Mouse (Mus musculus) frontal cortex, postnatal 10 days (tissue): ENCODE data around the gene Timeless.
"Not testable (repeated sequence)": the region's sequence is repeated elsewhere in the genome, so short reads cannot be mapped to it uniquely, and the experiment has no call there.

Source experiments
- DNase-seq, 2 experiments: peaks; one replicate each; pipeline ENCODE4 v3.0.0; 2022; ENCODE audit warnings: low spot score in 2 of 2, mixed read lengths in 1 of 2

Gene Timeless

DNA sequence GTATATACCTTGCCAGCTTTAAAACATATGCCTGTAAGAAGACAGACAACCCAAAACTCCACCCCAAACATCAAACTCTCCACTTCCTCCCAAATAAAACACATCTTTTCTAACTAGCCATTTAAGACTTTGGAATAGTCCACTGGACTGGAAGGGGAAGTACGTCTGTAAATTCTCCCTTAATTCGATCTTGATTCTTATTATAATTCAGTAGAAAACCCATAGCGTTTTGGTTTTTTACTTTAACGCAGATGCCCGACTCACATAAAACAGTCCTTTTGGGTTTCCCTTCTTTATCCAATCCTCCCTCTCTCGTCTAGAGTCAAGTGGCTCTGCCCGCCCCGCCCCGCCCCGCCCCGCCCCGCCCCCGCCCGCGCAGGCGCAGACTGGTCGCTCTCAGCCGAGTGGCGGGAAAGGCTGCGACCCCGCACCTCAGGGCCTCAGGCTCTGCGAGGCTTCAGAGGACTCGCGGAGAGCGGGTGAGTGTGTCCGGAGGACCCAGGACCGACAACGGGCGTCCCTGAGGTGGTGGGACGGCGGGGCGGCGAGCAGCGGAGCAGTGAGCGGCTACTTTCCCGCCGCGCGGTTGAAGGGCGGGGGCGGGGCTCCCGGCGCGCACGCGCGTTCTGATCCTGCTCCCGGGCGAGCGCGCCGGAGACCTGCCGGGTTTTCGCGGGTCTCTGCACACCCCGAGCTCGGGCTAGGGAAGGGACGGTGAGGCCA is at the start of gene Timeless:
TSS of gene Timeless (plus strand) at position 369 of the 723 bp plus-strand sequence.
- DNase-seq = peak; percentile 71 to 85

DNA sequence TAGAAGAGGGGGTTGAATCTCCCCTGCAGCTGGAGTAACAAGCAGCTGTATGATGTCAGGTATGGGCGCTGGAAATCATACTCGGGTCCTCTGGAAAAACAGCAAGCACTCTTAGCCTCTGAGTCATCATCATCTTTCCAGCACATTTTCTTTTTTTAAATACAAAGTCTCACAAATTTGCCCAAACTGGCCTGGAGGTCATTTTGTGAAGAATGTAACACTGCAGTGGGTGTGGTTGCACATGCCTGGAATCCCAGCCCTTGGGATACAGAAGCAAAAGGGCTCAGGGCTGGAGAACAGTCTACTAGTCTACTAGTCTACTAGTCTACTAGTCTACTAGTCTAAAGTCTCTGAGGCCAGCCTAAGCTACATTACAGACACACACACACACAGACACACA is 47.6 kb upstream of the Timeless start:
- DNase-seq = no peak

DNA sequence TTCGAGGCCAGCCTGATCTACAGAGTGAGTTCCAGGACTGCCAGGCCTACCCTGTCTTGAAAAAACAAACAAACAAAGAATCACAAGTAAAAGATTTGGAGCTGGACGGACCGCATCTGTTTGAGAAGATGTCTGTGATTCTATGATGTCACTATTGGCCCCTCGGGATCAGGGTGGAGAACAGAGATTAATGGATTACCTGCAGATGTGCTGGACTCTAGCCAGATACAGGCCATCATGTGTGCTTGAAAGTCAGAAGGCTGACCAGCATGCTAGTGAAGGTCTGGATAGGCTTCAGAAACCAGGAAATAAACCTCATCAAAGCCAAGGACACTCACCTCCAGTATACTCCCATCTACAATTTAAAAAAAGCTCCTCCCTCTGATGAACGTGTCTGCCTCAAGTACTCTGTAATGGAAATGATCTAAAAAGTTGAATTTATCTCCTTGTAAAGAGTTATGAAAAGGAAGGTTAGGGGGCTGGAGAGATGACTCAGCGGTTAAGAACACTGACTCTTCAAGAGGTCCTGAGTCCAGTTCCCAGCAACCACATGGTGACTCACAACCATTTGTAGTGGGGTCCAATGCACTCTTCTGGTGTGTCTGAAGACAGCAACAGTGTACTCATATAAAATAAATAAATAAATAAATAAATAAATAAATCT is 46.5 kb upstream of the Timeless start:
- no peak for DNase-seq

DNA sequence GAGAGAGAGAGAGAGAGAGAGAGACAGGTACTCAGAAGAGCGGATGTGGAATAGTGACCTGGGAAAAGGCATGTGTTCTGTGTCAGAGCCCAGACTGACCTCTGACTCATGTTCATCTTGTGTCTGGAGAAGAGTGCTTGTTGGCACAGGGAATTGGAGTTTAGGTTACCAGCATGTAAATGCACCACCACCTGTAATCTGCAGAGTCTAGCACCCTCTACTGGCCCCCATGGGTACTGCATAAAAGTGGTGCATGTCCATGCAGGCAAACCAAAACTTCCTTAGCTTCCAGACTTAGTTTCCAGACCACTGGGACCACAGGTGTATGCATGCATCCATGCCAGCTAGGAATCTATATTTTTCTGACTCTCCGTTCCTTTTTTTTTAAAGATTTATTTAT is 45.9 kb upstream of the Timeless start:
- DNase-seq = peak; percentile 34 to 58

DNA sequence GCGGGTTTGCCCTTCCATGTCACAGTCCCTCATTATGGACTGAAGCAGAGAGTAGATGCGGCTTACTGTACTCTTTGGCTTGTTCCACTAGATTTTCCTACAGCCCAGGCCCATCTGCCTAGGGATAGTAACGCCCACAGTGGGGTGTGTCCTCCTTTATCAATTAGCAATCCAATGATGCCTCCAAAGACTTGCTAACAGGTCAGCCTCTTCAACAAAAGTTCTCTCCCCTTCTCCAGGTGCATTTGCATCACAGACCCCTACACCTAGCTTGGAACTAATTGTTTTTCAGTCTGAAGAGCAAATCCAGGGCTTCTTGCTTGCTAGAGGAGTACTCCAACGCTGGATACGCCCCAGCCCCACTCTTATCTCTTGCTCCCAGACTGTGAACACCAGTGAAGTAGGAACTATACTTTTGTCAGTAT is 44.7 kb upstream of the Timeless start:
- no peak for DNase-seq

DNA sequence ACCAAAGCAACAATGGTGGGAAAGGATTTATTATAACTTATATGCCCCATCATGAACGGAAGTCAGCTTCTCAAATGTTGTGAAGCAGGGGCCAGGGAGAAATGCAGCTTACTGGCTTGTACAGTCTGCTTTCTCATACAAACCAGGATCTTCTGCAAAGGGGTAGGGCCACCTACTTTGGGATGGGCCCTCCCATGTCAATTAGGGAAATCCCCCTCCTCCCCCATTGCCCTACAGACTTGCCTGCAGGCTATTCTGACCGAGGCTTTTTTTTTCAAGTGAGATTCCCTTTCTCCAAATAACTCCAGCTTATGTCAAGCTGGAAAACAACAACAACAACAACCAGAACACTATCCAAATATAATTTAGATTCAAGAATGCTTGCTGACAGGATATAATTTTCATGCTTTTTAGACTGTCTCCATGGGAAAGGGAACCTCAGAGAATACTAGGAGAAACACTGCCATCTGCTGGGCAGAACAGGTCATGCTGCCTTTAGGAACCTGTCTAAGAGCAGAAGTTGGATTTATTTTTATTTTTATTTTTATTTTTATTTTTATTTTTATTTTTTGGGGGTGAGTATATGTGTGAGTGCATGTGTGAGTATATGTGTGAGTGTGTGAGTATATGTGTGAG is 43.5 kb upstream of the Timeless start:
- DNase-seq = peak in 1 of 2 experiments; percentile 67

DNA sequence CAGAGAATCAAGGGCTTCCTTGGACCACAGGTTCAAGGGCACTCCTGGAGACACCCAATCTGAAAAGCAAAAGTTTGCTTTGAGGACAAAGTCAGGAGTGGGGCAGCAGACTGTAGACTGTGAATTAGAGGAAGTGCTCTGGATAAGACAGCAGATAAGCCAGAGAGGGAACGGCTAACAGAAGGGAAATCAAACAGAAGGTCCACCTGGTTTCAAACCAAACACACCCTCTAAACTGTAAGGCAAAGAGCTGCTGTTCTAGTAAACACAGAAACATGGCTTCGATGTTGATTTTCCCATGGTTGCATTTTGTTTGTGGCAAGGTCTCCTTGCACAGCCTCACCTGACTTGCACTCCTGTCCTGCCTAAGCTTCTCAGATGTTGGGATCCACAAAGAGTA is 40.4 kb upstream of the Timeless start:
- DNase-seq = no peak

DNA sequence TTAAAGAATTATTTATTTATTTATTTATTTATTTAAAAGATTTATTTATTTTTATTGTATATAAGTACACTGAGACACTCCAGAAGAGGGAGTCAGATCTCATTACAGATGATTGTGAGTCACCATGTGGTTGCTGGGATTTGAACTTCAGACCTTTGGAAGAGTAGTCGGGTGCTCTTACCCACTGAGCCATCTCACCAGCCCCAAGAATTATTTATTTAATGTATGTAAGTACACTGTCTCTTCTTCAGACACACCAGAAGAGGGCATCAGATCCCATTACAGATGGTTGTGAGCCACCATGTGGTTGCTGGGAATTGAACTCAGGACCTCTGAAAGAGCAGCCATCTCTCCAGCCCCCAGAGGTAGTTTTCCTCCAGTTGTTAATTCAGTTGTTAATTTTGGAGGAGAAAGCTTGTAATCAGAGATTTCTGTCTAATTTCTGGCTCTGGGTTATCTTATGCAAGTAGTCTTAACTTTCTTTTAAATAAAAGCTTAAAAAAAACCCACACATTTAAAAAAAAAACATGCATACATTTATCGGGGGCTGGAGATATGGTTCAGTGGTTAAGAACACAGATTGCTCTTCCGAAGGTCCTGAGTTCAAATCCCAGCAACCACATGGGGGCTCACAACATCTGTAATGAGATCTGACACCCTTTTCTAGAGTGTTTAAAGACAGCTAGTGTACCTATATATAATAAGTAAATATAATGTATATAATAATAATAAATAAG is 39.7 kb upstream of the Timeless start:
- DNase-seq = not testable (repeated sequence)

DNA sequence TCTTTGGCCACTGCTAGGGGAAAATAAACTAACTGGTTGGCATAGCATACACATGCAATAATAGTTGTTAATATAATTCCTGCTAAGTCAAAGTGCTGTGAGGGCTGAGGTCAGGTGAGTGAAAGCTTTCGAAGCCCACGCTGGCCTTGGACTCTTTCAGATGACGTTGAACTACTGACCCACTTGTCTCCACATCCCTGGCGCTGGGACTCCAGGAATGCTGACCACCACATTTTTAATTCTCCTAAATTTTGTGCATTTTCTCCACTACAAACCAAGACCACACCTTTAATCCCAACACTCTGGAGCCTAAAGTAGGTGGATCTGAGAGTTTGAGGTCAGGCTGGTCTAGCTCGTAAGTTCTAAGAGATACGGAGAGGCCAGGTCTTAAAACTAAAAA is 38.8 kb upstream of the Timeless start:
- DNase-seq = no peak

DNA sequence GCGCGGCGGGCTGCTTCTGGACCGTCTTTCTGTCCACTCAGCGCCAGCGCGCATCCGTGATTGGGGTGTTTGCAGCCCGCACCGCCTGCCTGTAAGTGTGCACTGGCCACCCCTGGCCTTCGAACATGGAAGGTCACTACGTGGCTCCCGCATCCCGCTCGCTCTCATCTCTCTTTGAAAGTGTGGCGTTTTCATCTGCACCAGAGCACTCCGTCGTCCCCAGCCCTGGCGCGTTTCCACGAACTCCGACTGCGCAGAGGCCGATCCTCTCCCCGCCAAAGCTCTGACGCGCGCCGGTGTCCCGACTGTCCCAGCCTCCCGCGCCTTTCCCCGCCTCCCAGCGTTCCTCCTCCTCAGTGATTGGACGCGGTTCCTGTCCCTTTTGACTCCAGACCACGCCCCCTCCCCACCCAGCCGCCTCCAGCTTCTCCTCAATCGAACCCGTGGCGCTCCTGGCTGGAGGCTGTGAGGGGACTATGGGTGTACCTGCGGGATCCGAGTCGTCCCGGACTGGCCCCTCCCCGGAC is 37.8 kb upstream of the Timeless start, which contains the start of gene Gls2:
TSS of gene Gls2 (plus strand) at position 434 of the 527 bp plus-strand sequence.
- DNase-seq = peak; percentile 95 to 97

DNA sequence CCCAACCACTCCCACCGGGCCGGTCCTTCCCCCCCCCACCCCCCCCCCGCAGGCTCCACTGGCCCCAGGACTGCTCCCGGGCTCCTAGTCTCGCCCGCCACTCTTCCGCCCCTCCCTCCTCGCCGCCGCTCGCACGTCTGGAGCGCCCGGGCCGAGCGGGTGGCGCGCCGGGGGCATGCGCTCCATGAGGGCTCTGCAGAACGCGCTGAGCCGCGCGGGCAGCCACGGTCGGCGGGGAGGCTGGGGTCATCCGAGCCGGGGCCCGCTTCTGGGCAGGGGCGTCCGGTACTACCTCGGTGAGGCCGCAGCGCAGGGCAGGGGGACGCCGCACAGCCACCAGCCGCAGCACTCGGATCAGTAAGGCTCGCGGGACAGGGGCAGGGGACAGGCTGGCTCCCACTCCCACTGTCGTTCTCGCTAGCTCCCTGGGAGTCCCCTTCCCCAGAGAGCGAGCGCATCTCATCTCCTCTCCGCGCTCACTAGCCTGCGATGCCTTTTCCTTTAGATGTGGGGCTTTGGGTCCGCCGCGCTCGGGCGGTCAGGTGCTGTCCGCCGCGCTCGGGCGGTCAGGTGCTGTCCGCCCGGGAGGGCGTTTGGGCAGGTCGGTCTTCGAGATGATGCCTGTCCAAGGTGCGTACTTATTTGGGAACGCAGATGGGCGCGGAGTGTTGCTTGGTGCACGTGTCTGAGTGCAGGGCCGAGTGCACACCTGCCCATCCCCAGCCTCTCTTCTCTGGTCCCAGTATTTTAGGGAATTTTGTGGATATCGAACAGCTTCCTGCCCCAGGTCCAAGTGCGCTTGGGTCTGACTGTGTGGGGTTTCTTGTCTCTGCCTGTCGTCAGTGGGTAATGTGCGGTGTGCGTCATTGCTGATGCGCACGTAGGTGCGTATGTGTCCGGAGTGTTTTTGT is 37.1 kb upstream of the Timeless start:
- peak in 1 of 2 experiments; percentile 36 for DNase-seq

DNA sequence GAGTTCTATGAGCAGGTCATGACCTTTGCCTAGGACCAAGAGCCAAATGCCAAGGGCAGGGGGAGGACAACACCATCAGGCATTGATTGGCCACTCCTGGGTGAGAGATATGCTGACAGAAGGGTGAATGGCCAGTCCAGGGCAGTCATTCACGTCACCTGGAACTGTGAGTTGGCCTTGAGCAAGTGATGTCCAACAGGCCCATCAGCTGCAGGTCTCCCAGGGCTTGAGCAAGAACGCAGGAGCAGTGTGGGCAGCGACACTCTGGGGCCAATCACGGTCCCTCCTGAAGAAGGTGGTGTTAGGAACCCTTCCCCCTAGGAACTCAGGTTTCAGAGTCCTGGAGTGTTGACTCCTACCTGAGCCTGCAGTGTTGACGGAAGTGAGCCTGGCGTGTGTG is 30.0 kb upstream of the Timeless start:
- no peak for DNase-seq

DNA sequence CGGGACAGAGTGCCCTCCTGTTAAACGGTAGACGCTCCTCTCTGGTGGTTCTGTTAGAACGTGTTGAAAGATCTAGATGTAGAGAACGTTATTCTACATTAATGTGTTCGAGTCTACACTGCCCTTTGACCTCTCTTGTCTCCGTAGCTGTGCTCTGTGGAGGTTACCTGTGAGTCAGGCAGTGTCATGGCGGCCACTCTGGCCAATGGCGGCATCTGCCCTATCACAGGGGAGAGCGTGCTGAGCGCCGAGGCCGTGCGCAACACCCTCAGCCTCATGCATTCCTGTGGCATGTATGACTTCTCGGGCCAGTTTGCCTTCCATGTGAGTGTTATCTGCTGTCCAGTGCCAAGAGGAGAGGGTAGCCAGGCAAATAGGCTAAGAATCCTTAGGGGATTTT is 26.9 kb upstream of the Timeless start:
- DNase-seq = no peak

DNA sequence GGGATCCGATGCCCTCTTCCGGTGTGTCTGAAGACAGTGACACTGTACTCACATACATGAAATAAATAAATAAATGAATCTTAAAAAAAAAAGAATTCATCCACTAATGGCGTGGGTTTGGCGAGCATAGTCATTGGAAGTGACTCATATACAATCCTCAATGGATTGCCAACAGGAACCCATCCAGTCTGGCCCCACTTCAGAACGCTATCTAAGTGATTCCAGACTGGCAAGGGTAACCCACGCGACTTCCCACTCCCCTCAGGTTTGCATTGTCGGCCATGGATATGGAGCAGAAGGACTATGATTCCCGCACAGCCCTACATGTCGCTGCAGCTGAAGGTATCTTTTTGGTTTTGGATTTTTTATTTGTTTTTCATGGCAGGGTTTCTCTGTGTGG is 23.5 kb upstream of the Timeless start:
- no peak for DNase-seq

DNA sequence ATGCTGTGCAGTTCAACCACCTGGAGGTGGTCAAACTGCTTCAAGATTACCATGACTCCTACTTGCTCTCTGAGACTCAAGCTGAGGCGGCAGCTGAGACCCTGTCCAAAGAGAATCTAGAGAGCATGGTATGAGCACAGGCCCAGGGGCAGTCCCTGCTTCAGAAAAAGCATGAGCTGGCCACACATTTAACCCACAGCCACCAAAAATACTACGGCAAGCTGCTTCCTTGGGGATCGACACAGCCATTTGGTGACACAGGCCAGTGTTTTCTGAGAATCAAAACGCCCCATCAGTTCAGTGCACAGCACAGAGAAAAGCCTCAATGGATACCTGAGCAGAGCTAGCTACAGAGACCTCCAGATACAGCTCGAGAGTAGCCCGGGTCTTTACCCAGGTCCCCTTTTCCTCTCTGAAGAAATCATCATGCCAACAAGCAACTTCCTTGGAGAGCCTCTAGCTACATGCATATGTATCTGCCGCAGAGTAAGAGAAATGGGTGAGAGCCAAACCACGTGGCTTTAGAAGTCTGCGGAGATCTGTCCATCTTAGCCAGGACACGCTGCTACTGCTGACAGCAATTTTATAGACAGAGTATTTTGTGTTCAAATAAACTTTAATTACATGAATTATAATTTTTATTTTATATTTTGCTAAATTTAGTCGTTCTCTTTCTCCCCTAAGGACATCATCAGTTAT is 22.4 kb upstream of the Timeless start:
- DNase-seq = no peak

DNA sequence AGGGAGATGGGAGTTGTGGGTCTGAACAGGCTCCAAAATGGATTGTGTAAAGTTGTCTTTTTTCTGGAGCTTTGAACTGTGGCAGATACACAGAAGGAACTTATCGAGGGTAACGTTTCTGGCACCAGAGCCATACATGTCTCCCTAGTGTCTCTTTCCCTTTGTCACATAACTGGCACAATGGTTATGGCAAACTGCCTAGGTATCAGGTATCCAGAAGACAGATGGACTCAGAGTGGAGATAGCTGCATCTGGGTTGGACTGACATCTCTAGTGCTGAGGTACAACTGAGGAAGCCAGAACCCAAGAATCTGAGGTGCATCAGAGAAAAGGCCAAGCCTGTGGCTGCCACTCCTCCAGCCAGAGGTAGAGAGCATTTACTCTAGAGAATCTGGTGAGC is 21.7 kb upstream of the Timeless start:
- no peak for DNase-seq

DNA sequence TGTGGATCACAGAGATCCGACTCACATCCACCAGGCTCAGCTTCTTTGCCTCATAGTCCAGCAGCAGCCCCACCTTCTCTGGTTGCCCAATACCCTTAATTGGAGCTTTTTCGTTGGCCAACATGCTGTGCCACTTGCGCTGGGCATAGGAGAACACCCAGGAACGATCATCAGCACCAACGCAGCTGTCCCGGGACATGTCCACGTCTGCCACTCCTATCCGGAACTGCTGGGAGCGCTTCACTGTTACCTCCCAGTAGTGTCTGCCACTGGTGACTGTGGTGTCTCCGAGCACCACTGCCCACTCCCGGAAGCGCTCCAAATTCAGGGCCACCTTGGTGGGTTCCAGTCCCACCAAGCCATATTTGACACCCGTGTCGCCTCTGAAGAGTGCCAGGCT is 20.9 kb upstream of the Timeless start:
- no peak for DNase-seq

DNA sequence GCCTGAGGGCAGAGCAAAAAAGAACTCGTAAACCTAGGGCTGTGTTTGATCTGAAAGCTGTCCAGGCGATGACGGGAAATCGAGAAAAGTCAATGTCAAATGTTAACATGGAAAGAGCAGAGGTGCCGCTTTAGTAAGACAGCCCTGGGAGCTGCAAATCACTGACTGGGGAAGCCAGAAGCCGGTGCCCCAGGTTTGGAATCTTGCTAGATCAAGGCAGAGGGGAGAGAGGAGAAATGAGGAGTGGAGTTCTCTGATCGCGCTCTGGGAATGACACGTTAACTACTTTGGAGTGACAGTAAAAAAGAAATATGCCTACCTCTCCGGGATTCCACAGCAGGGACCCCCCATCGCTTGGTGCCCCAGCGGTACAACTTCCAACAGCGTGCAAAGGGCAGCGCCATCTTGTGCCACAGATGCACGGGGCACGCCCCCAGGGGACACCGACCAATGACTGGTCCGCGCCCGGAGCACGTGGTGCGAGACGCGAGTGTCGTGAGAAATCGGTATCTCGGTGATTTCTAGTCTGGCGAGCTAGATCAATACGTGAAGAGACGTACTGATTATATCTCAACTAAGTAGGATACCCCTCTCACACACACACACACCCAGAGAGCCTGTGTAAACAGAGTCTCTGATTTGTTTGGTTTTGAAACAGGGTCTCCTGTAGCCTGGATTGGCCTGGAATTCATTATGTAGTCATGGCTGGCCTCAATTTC is 20.3 kb upstream of the Timeless start, which contains the start of gene Spryd4:
TSS of gene Spryd4 (minus strand) at position 418 of the 719 bp plus-strand sequence.
- peak; percentile 86 to 88 for DNase-seq

DNA sequence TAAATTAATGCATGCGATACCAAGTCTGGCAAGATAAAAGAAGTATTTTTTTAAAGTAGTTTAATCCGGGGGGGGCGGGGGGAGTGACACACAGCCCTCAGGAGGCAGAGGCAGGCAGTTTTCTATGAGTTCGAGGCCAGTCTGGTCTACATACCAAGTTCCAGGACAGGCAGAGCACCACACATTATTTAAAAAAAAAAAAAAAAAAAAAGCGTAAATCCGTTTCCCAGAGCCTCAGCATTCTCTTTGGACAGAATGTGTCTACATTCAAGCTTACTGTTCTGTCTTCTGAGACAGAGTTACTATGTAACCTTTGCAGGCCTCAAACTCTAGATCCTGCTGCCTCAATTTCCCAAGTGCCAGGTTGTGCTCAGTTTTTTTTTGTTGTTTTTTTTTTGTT is 19.7 kb upstream of the Timeless start:
- no peak for DNase-seq
